ENCODE assay signal across 10 mouse cellular contexts in genomic region chr2:164470254-164470653, GRCm38 (mm10). TPM values are rescaled to one million over a fixed set of nuclear protein-coding genes. Genes with fewer than 3 reads are reported as not detected.
DNase-seq lines count a peak whose midpoint lies in the region; ATAC-seq lines count a peak whose summit lies in the region.
"Had no signal": no experiment of that assay in that cellular context is flagged by ENCODE, and none has a peak within 500 bp of the region (broad histone marks: within the 10 kb centered on the region; RNA-seq: fewer than 3 reads in every experiment).

No protein-coding gene starts in this region.

- no peak overlapping the region for H3K27ac ChIP-seq in midbrain, embryonic 10.5 days (replicated peaks)
- no peak overlapping the region for H3K27ac ChIP-seq in midbrain, embryonic 11.5 days (ENCODE audit: low read depth, low read length)
- no peak overlapping the region for H3K27ac ChIP-seq in liver, embryonic 12.5 days
- H3K27ac ChIP-seq: neural tube, embryonic 12.5 days had no signal

- ATAC-seq in midbrain, embryonic 11.5 days (ENCODE audit: low FRiP score) = no peak
- 0 out of 2 replicates have a peak, but pooled peaks have one; percentile 44 for ATAC-seq in liver, embryonic 12.5 days

- 32% methylated on average over 10 of the region's 10 CpGs for whole genome bisulfite sequencing in midbrain, embryonic 10.5 days
- WGBS in midbrain, embryonic 11.5 days = 27% methylated on average over 10 of the region's 10 CpGs
- WGBS in liver, embryonic 12.5 days (ENCODE audit: insufficient replicate concordance) = 20% methylated on average over 10 of the region's 10 CpGs

- H3K36me3 ChIP-seq in midbrain, embryonic 10.5 days = peaks cover 35% of the 10 kb centered on the region
- H3K36me3 ChIP-seq in midbrain, embryonic 11.5 days (ENCODE audit: control insufficient read depth, insufficient read depth, low read length) = peaks cover under 1% of the 10 kb centered on the region; the same call in 1 of the 2 replicates
- peaks cover 20% of the 10 kb centered on the region for H3K36me3 ChIP-seq in liver, embryonic 12.5 days

- H3K4me1 ChIP-seq in midbrain, embryonic 10.5 days = no peaks in the 10 kb centered on the region
- H3K4me1 ChIP-seq in midbrain, embryonic 11.5 days (ENCODE audit: control insufficient read depth, insufficient read depth, low read length) = no peaks in the 10 kb centered on the region
- peaks cover 13% of the 10 kb centered on the region for H3K4me1 ChIP-seq in liver, embryonic 12.5 days
- H3K4me1 ChIP-seq: neural tube, embryonic 12.5 days had no signal

- DNase-seq in cerebellum, adult 18-20 months = peak; percentile 50 to 51
- DNase-seq in cerebellum, adult 11 months = no peak
- peak; percentile 44 for DNase-seq in midbrain, embryonic 10.5 days (ENCODE audit: low spot score)
- no peak for DNase-seq in midbrain, embryonic 11.5 days (ENCODE audit: low spot score, missing footprints)
- DNase-seq in adrenal gland, postnatal 25 days = peak; percentile 47
- DNase-seq in heart, postnatal 10 days = peak; percentile 64 to 76
- peak; percentile 62 to 79 for DNase-seq in spleen, postnatal 4 days (ENCODE audit: low spot score in 2 of 2)

- intact Hi-C loops in heart, postnatal 10 days (cut with DNase I) = loop anchor here (2.0 kb wide), 1 partner anchor 49 kb away; no protein-coding TSS in a partner anchor

- no peak overlapping the region for H3K4me2 ChIP-seq in midbrain, embryonic 11.5 days
- no peak overlapping the region for H3K4me2 ChIP-seq in liver, embryonic 12.5 days
- H3K4me2 ChIP-seq: neural tube, embryonic 12.5 days had no signal

- no peak overlapping the region for H3K9ac ChIP-seq in midbrain, embryonic 11.5 days (ENCODE audit: low read length)
- H3K9ac ChIP-seq in liver, embryonic 12.5 days = no peak overlapping the region
- H3K9ac ChIP-seq: neural tube, embryonic 12.5 days had no signal

- H3K27me3 ChIP-seq in midbrain, embryonic 10.5 days (ENCODE audit: low read depth, poor library complexity, severe bottlenecking) = no peaks in the 10 kb centered on the region
- no peaks in the 10 kb centered on the region for H3K27me3 ChIP-seq in midbrain, embryonic 11.5 days (ENCODE audit: control insufficient read depth, insufficient read depth, low read length)
- H3K27me3 ChIP-seq in liver, embryonic 12.5 days (replicated peaks) = no peaks in the 10 kb centered on the region
- H3K27me3 ChIP-seq: neural tube, embryonic 12.5 days had no signal

- H3K9me3 ChIP-seq in midbrain, embryonic 10.5 days (replicated peaks) = no peaks in the 10 kb centered on the region
- no peaks in the 10 kb centered on the region for H3K9me3 ChIP-seq in midbrain, embryonic 11.5 days (ENCODE audit: control insufficient read depth, low read length)
- H3K9me3 ChIP-seq in liver, embryonic 12.5 days (replicated peaks) = no peaks in the 10 kb centered on the region
- H3K9me3 ChIP-seq: neural tube, embryonic 12.5 days had no signal

- H3K4me3 ChIP-seq in midbrain, embryonic 10.5 days = no peak overlapping the region
- no peak overlapping the region for H3K4me3 ChIP-seq in midbrain, embryonic 11.5 days (ENCODE audit: low read depth, low read length)
- no peak overlapping the region for H3K4me3 ChIP-seq in liver, embryonic 12.5 days
- H3K4me3 ChIP-seq: neural tube, embryonic 12.5 days had no signal

RNA-seq across cellular contexts. Expression of gene Trp53tg5, which starts 3.3 kb away (rescaled TPM):
- polyA plus RNA-seq in midbrain, embryonic 10.5 days (2016; fragmentation: Nextera tagmentation; extraction: Ambion mirVana) = not detected in 2 replicates
- not detected in 2 replicates for polyA plus RNA-seq in midbrain, embryonic 11.5 days (2014; fragmentation: Nextera tagmentation; extraction: Ambion mirVana)
- not detected in 2 replicates for total RNA-seq in adrenal gland, postnatal 25 days (2021)
- not detected for total RNA-seq in heart, postnatal 10 days (2021)
- polyA plus RNA-seq in liver, embryonic 12.5 days (2016; fragmentation: Nextera tagmentation; extraction: Ambion mirVana) = not detected in 2 replicates
- polyA plus RNA-seq: intestine, embryonic 14.5 days; neural tube, embryonic 12.5 days had no signal

RNA-seq across cellular contexts. Expression of gene Gm20458, which starts 9.5 kb away (rescaled TPM):
- polyA plus RNA-seq in midbrain, embryonic 10.5 days (2016; fragmentation: Nextera tagmentation; extraction: Ambion mirVana) = 3.7 and 3.9 TPM in 2 replicates
- 4.7 and 5.0 TPM in 2 replicates for polyA plus RNA-seq in midbrain, embryonic 11.5 days (2014; fragmentation: Nextera tagmentation; extraction: Ambion mirVana)
- 4.0 TPM in 1 of 2 replicates, not detected in the other for total RNA-seq in adrenal gland, postnatal 25 days (2021)
- 1 to 10 TPM; 5.5 to 7.4 TPM for total RNA-seq in heart, postnatal 10 days (2021)
- polyA plus RNA-seq in liver, embryonic 12.5 days (2016; fragmentation: Nextera tagmentation; extraction: Ambion mirVana) = 4.7 and 5.2 TPM in 2 replicates

RNA-seq across cellular contexts. Expression of gene Sys1, which starts 13.5 kb away (rescaled TPM):
- 64.8 and 65.9 TPM in 2 replicates for polyA plus RNA-seq in midbrain, embryonic 10.5 days (2016; fragmentation: Nextera tagmentation; extraction: Ambion mirVana)
- polyA plus RNA-seq in midbrain, embryonic 11.5 days (2014; fragmentation: Nextera tagmentation; extraction: Ambion mirVana) = 62.0 and 63.6 TPM in 2 replicates
- total RNA-seq in adrenal gland, postnatal 25 days (2021) = 27.0 and 30.0 TPM in 2 replicates
- 10 to 100 TPM; 21.3 to 25.1 TPM for total RNA-seq in heart, postnatal 10 days (2021)
- polyA plus RNA-seq in liver, embryonic 12.5 days (2016; fragmentation: Nextera tagmentation; extraction: Ambion mirVana) = 36.1 and 37.9 TPM in 2 replicates

RNA-seq across cellular contexts. Expression of gene Dbndd2, which starts 15.7 kb away (rescaled TPM):
- 3.0 and 3.2 TPM in 2 replicates for polyA plus RNA-seq in midbrain, embryonic 10.5 days (2016; fragmentation: Nextera tagmentation; extraction: Ambion mirVana)
- 3.1 and 3.4 TPM in 2 replicates for polyA plus RNA-seq in midbrain, embryonic 11.5 days (2014; fragmentation: Nextera tagmentation; extraction: Ambion mirVana)
- total RNA-seq in adrenal gland, postnatal 25 days (2021) = 6.3 and 6.4 TPM in 2 replicates
- total RNA-seq in heart, postnatal 10 days (2021) = 10 to 100 TPM; 17.1 to 18.9 TPM
- 0.94 and 1.7 TPM in 2 replicates for polyA plus RNA-seq in liver, embryonic 12.5 days (2016; fragmentation: Nextera tagmentation; extraction: Ambion mirVana)

RNA-seq across cellular contexts. Expression of gene Sdc4, which starts 26.6 kb away (rescaled TPM):
- polyA plus RNA-seq in midbrain, embryonic 10.5 days (2016; fragmentation: Nextera tagmentation; extraction: Ambion mirVana) = 16.1 and 17.4 TPM in 2 replicates
- 9.7 and 9.9 TPM in 2 replicates for polyA plus RNA-seq in midbrain, embryonic 11.5 days (2014; fragmentation: Nextera tagmentation; extraction: Ambion mirVana)
- 75.1 and 82.0 TPM in 2 replicates for total RNA-seq in adrenal gland, postnatal 25 days (2021)
- 10 to 100 TPM; 24.3 to 39.3 TPM for total RNA-seq in heart, postnatal 10 days (2021)
- polyA plus RNA-seq in liver, embryonic 12.5 days (2016; fragmentation: Nextera tagmentation; extraction: Ambion mirVana) = 31.3 and 31.8 TPM in 2 replicates

Comparison
In these comparisons a context has a peak if more than half of its experiments do, and no peak if none do; other contexts are left out.
1. DNase-seq: peak in cerebellum, adult 18-20 months (2 of 2), midbrain, embryonic 10.5 days (single experiment), adrenal gland, postnatal 25 days (single experiment), heart, postnatal 10 days (2 of 2) and spleen, postnatal 4 days (2 of 2); none in cerebellum, adult 11 months (single experiment) and midbrain, embryonic 11.5 days (single experiment).